Mouse (Mus musculus) ES-Bruce4 (cell line): Measurements from ENCODE around the gene Mtmr11.

Experiments used
- CTCF ChIP-seq: IDR thresholded peaks from one replicate; pipeline ENCODE4 v1.8.1; 2011; ENCODE audit warnings: low read depth, low read length
- EP300 ChIP-seq: IDR thresholded peaks from 2 replicates; pipeline ENCODE4 v1.6.1; 2011; ENCODE audit warnings: low read depth, low read length; ENCODE audit not compliant: insufficient read depth
- POLR2A ChIP-seq: IDR thresholded peaks from one replicate; pipeline ENCODE4 v1.8.1; 2011; ENCODE audit warnings: low read length; ENCODE audit not compliant: insufficient read depth

- TF ChIP-seq POLR2A (no peak), EP300 (no peak), CTCF (no peak)
These were observed at the start of gene Mtmr11 for GRCm38 (mm10) chr3:96161869-96162840.
